Mouse (Mus musculus) MEL (cell line): ENCODE results near the gene Cblc.

Experiments
- CTCF ChIP-seq, 3 experiments: IDR thresholded peaks in 2 of 3; conservative IDR thresholded peaks in 1 of 3; 2 replicates each; pipeline ENCODE4 v1.5.1; 2011 to 2012; ENCODE audit warnings: low read length in 3 of 3, low read depth in 2 of 3, mild to moderate bottlenecking in 2 of 3, improper control_type of control experiment in 1 of 3, inconsistent platforms in 1 of 3, mixed read lengths in 1 of 3, moderate library complexity in 1 of 3; ENCODE audit not compliant: control insufficient read depth in 1 of 3, insufficient read depth in 1 of 3, poor library complexity in 1 of 3, severe bottlenecking in 1 of 3
- MAFK ChIP-seq: IDR thresholded peaks from 2 replicates; pipeline ENCODE4 v1.6.1; 2011; ENCODE audit warnings: low read depth, mild to moderate bottlenecking, low read length, improper control_type of control experiment, borderline replicate concordance
- POLR2AphosphoS5 ChIP-seq: IDR thresholded peaks from 2 replicates; pipeline ENCODE4 v1.6.1; 2012; ENCODE audit warnings: low read depth, borderline replicate concordance, mild to moderate bottlenecking, inconsistent platforms, low read length, moderate library complexity, mixed read lengths
- USF1 ChIP-seq: IDR thresholded peaks from 2 replicates; pipeline ENCODE4 v1.6.1; 2014; ENCODE audit warnings: low read depth, mild to moderate bottlenecking, inconsistent platforms, low read length, improper control_type of control experiment, moderate library complexity
- ZC3H11A ChIP-seq: IDR thresholded peaks from 2 replicates; pipeline ENCODE4 v1.6.1; 2012; ENCODE audit warnings: low read depth, mild to moderate bottlenecking, inconsistent platforms, low read length, improper control_type of control experiment
- ZNF384 ChIP-seq: IDR thresholded peaks from 2 replicates; pipeline ENCODE4 v1.6.1; 2012; ENCODE audit warnings: low read depth, mild to moderate bottlenecking, inconsistent platforms, low read length, improper control_type of control experiment

DNA sequence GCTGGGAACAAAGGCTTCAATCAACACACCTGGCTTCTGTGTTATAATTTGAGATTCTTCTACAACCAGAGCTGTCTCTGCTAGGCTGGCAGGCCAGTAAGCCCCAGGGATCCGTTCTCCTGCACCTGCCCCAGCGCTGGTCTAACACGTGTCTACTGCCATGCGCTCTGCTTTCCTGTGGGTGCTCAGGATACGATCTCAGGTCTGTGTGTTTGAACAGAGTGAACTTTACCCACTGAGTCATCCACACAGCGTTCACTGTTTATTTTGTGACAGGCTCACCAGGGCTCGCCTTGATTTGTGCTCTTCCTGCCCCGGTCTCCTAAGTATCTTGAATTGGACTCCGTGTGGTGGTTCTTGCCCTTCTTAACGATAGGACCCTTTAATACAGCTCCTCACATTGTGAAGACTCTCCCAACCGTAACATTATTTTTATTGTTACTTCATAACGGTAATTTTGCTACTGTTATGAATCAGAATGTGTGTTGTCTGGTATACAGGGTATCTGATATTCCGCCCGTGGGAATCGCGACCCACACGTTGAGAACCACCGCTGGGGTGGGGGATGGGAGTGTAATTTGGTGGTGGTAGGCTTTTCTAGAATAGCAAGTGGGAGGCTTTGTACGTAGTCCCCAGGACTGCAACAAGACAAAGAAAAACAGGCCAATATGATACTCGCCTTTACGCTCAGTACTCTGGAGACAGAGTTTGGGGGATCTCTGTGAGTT, 45.2 kb upstream of the Cblc start:
- TF ChIP-seq USF1 (no peak), ZC3H11A (no peak), CTCF (IDR thresholded peaks at IDR 0.05 in 2 of 3, conservative IDR thresholded peaks at IDR 0.05 in 1 of 3; ENCODE audit: control insufficient read depth in 1 of 3, insufficient read depth in 1 of 3, low read depth in 2 of 3, low read length in 3 of 3, poor library complexity in 1 of 3, severe bottlenecking in 1 of 3) (no peak), POLR2AphosphoS5 (no peak), MAFK (no peak), ZNF384 (no peak)
